In the genomic region with DNA sequence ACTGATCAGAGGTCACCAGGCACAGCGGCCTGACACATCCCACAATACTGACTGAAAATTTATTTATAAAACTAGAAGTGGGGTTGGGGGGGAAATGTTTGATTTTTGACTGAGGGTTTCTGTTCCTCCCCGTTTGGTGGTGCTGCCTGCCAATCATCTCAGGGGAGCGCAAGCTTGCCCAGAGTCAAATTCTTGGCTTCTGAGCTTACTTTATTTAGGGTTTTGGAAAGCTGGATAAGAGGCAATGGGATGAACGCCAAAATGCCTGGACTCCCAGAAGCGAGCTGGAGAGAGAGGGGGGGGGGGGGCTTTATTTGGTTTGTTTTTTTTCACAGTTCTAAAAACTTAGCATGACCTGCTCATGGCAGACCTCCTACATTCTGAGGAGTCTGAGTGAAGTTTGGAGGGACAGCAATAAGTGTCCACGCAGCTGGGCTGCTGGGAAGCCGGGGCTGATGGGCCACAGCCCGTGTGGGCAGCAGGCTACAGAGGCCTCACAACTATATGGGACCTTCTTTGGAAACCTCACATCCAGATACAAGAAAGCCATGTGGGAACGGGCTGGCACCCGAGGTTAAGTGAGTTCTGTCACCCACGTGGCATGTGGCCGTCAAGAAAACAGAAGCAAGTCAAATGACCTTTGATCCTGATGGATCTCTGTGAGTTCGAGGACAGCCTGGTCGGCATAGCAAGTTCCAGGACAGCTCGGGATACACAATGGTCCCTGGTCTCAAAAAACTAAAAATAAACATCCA, we compare ENCODE assay signal across 11 mouse cellular contexts. TPM values are rescaled to one million over a fixed set of nuclear protein-coding genes. Genes with fewer than 3 reads are reported as not detected.
DNase-seq lines count a peak whose midpoint lies in the region; ATAC-seq and TF ChIP-seq lines count a peak whose summit lies in the region.
"Had no signal": no experiment of that assay in that cellular context is flagged by ENCODE, and none has a peak within 500 bp of the region (broad histone marks: within the 10 kb centered on the region; RNA-seq: fewer than 3 reads in every experiment).

No protein-coding gene starts in this region.

- H3K9ac ChIP-seq in limb, embryonic 14.5 days (ENCODE audit: low read depth, low read length, severe bottlenecking) = no peak overlapping the region

- no peaks in the 10 kb centered on the region for H3K9me3 ChIP-seq in limb, embryonic 14.5 days (ENCODE audit: control insufficient read depth, low read length)

- peaks cover 4% of the 10 kb centered on the region for H3K4me1 ChIP-seq in limb, embryonic 14.5 days (ENCODE audit: control insufficient read depth, insufficient read depth, low read length)

- WGBS in limb, embryonic 14.5 days = 64% methylated on average over 15 of the region's 15 CpGs

- no peak for TF ChIP-seq CTCF in left cerebral cortex, adult 2 months (IDR thresholded peaks at IDR 0.05)

- no peak for ATAC-seq in limb, embryonic 14.5 days (ENCODE audit: low FRiP score, low read depth)

- no peak overlapping the region; the same call in 1 of the 2 replicates for H3K27ac ChIP-seq in limb, embryonic 14.5 days (replicated peaks; ENCODE audit: low read depth, low read length)
- no peak overlapping the region for H3K27ac ChIP-seq in left cerebral cortex, adult 2 months

- peak; percentile 38 for DNase-seq in adrenal gland, postnatal 10 days
- DNase-seq in adrenal gland, postnatal 4 days (ENCODE audit: low spot score in 2 of 2) = no peak
- DNase-seq in kidney, postnatal 14 days = peak; percentile 20
- no peak for DNase-seq in kidney, adult 11 months
- peak; percentile 18 to 50 for DNase-seq in heart, adult 9 months (ENCODE audit: low spot score in 2 of 2)
- DNase-seq in limb, embryonic 14.5 days (ENCODE audit: low spot score) = peak; percentile 75
- no peak for DNase-seq in cerebellum, adult 18-20 months
- no peak for DNase-seq in left cerebral cortex, adult 2 months (ENCODE audit: extremely low spot score in 1 of 2, low spot score in 2 of 2)

- TF ChIP-seq POLR2A in limb, embryonic 14.5 days (IDR thresholded peaks at IDR 0.05; ENCODE audit: borderline replicate concordance, extremely low read depth, insufficient read depth, insufficient read length) = no peak

- peaks cover 17% of the 10 kb centered on the region for H3K36me3 ChIP-seq in limb, embryonic 14.5 days (ENCODE audit: control insufficient read depth, insufficient read depth, low read length)

- H3K4me3 ChIP-seq in limb, embryonic 14.5 days (replicated peaks; ENCODE audit: low read length) = no peak overlapping the region
- no peak overlapping the region for H3K4me3 ChIP-seq in left cerebral cortex, adult 2 months

- intact Hi-C loops in left cerebral cortex, adult 2 months (cut with DNase I) = no loop called here

- no peak overlapping the region for H3K4me2 ChIP-seq in limb, embryonic 14.5 days (replicated peaks; ENCODE audit: low read depth, low read length, severe bottlenecking)

- no peaks in the 10 kb centered on the region for H3K27me3 ChIP-seq in limb, embryonic 14.5 days (ENCODE audit: control insufficient read depth, insufficient read depth, low read length)

RNA-seq across cellular contexts. Expression of a gene that starts 11.4 kb away (rescaled TPM):
- under 1 TPM; 0.27 to 0.58 TPM for total RNA-seq in adrenal gland, postnatal 10 days (2021)
- under 1 TPM; 0.25 to 0.37 TPM for total RNA-seq in adrenal gland, postnatal 4 days (2021)
- polyA plus RNA-seq in limb, embryonic 14.5 days (2012; rRNA removed) = 0.38 and 0.73 TPM in 2 replicates
- 0.10 and 0.14 TPM in 2 replicates for polyA plus RNA-seq in limb, embryonic 14.5 days (2014; fragmentation: Nextera tagmentation; extraction: Ambion mirVana)
- total RNA-seq in left cerebral cortex, adult 2 months (2021) = not detected
- total RNA-seq: ES-E14 had no signal
- polyA plus RNA-seq: hindbrain, embryonic 11.5 days; neural tube, embryonic 11.5 days had no signal

RNA-seq across cellular contexts. Expression of a gene that starts 19.3 kb away (rescaled TPM):
- total RNA-seq in adrenal gland, postnatal 10 days (2021) = under 1 TPM in 1 of 2 experiments, not detected in 1; 0.60 TPM
- total RNA-seq in adrenal gland, postnatal 4 days (2021) = not detected
- 1.7 and 1.9 TPM in 2 replicates for polyA plus RNA-seq in limb, embryonic 14.5 days (2012; rRNA removed)
- polyA plus RNA-seq in limb, embryonic 14.5 days (2014; fragmentation: Nextera tagmentation; extraction: Ambion mirVana) = 1.4 and 2.1 TPM in 2 replicates
- 10 to 100 TPM; 36.8 to 42.2 TPM for total RNA-seq in left cerebral cortex, adult 2 months (2021)
- total RNA-seq: ES-E14 had no signal

RNA-seq across cellular contexts. Expression of a gene that starts 22.8 kb away (rescaled TPM):
- total RNA-seq in adrenal gland, postnatal 10 days (2021) = 1 to 10 TPM; 2.2 to 2.8 TPM
- total RNA-seq in adrenal gland, postnatal 4 days (2021) = 1 to 10 TPM; 3.1 to 3.6 TPM
- 5.1 and 5.3 TPM in 2 replicates for polyA plus RNA-seq in limb, embryonic 14.5 days (2012; rRNA removed)
- 2.4 and 3.4 TPM in 2 replicates for polyA plus RNA-seq in limb, embryonic 14.5 days (2014; fragmentation: Nextera tagmentation; extraction: Ambion mirVana)
- 1 to 10 TPM; 2.8 to 4.0 TPM for total RNA-seq in left cerebral cortex, adult 2 months (2021)

RNA-seq across cellular contexts. Expression of a gene that starts 28.3 kb away (rescaled TPM):
- 100 to 1,000 TPM; 235 to 266 TPM for total RNA-seq in adrenal gland, postnatal 10 days (2021)
- total RNA-seq in adrenal gland, postnatal 4 days (2021) = 100 to 1,000 TPM; 256 to 260 TPM
- 184 and 212 TPM in 2 replicates for polyA plus RNA-seq in limb, embryonic 14.5 days (2012; rRNA removed)
- 386 and 395 TPM in 2 replicates for polyA plus RNA-seq in limb, embryonic 14.5 days (2014; fragmentation: Nextera tagmentation; extraction: Ambion mirVana)
- total RNA-seq in left cerebral cortex, adult 2 months (2021) = 100 to 1,000 TPM; 193 to 195 TPM

RNA-seq across cellular contexts. Expression of a gene that starts 28.9 kb away (rescaled TPM):
- 100 to 1,000 TPM in 1 of 2 experiments, 10 to 100 TPM in 1; 87.0 to 122 TPM for total RNA-seq in adrenal gland, postnatal 10 days (2021)
- 10 to 100 TPM; 86.7 to 89.9 TPM for total RNA-seq in adrenal gland, postnatal 4 days (2021)
- 47.4 and 66.4 TPM in 2 replicates for polyA plus RNA-seq in limb, embryonic 14.5 days (2012; rRNA removed)
- 127 and 135 TPM in 2 replicates for polyA plus RNA-seq in limb, embryonic 14.5 days (2014; fragmentation: Nextera tagmentation; extraction: Ambion mirVana)
- 10 to 100 TPM; 56.1 to 60.5 TPM for total RNA-seq in left cerebral cortex, adult 2 months (2021)

Comparison
In these comparisons a context has a peak if more than half of its experiments do, and no peak if none do; other contexts are left out.
1. DNase-seq: peak in adrenal gland, postnatal 10 days (single experiment), kidney, postnatal 14 days (single experiment), heart, adult 9 months (2 of 2) and limb, embryonic 14.5 days (single experiment); none in adrenal gland, postnatal 4 days (0 of 2), kidney, adult 11 months (single experiment), cerebellum, adult 18-20 months (0 of 2) and left cerebral cortex, adult 2 months (0 of 2).
2. RNA of a gene that starts 19.3 kb away (total RNA-seq): 36.8 to 42.2 TPM in left cerebral cortex, adult 2 months; 0.60 TPM in adrenal gland, postnatal 10 days and not detected in adrenal gland, postnatal 4 days; every median in the first group is over 10 times any median in the second.